In genomic region chr5:132220376-132220930, GRCm38 (mm10) we compare ENCODE assay signal across 27 mouse cellular contexts.
DNase-seq lines count a peak whose midpoint lies in the region; ATAC-seq lines count a peak whose summit lies in the region.
"Had no signal": no experiment of that assay in that cellular context is flagged by ENCODE, and none has a peak within 500 bp of the region (broad histone marks: within the 10 kb centered on the region; RNA-seq: fewer than 3 reads in every experiment).

No protein-coding gene starts in this region.

- H3K36me3 ChIP-seq in embryonic facial prominence, embryonic 14.5 days (ENCODE audit: control insufficient read depth, insufficient read depth, low read length): no peaks in the 10 kb centered on the region
- H3K36me3 ChIP-seq in embryonic facial prominence, embryonic 10.5 days (replicated peaks): no peaks in the 10 kb centered on the region
- no peaks in the 10 kb centered on the region for H3K36me3 ChIP-seq in kidney, embryonic 14.5 days (ENCODE audit: control insufficient read depth, insufficient read depth, low read length)
- H3K36me3 ChIP-seq: forebrain, embryonic 15.5 days; heart, embryonic 10.5 days; hindbrain, embryonic 15.5 days; liver, embryonic 15.5 days; lung, embryonic 15.5 days; midbrain, embryonic 15.5 days had no signal

- no peak for ATAC-seq in embryonic facial prominence, embryonic 14.5 days (ENCODE audit: low read depth)
- ATAC-seq in CD4-positive, CD25-positive, alpha-beta regulatory T cell, adult 4 months: no peak
- ATAC-seq in kidney, embryonic 14.5 days (ENCODE audit: low FRiP score, low TSS enrichment): no peak
- ATAC-seq: forebrain, embryonic 15.5 days; inflammation-experienced regulatory T-cells, adult 6 months; midbrain, embryonic 15.5 days had no signal

- peaks cover 26% of the 10 kb centered on the region for H3K4me1 ChIP-seq in embryonic facial prominence, embryonic 14.5 days (ENCODE audit: control insufficient read depth, insufficient read depth, low read length)
- H3K4me1 ChIP-seq in embryonic facial prominence, embryonic 10.5 days: peaks cover 29% of the 10 kb centered on the region
- H3K4me1 ChIP-seq in kidney, embryonic 14.5 days (ENCODE audit: control insufficient read depth, insufficient read depth, low read length): 0 out of 2 replicates have a peak, but pooled peaks cover 2% of the 10 kb centered on the region
- H3K4me1 ChIP-seq: liver, embryonic 15.5 days had no signal

- H3K9me3 ChIP-seq in embryonic facial prominence, embryonic 14.5 days (ENCODE audit: control insufficient read depth, low read length): no peaks in the 10 kb centered on the region
- H3K9me3 ChIP-seq in embryonic facial prominence, embryonic 10.5 days: no peaks in the 10 kb centered on the region
- H3K9me3 ChIP-seq in kidney, embryonic 14.5 days (ENCODE audit: control insufficient read depth, low read length): peaks cover 3% of the 10 kb centered on the region; the same call in 1 of the 2 replicates
- H3K9me3 ChIP-seq: forebrain, embryonic 15.5 days; heart, embryonic 10.5 days; hindbrain, embryonic 15.5 days; liver, embryonic 15.5 days; lung, embryonic 15.5 days; midbrain, embryonic 10.5 days; midbrain, embryonic 15.5 days had no signal

- H3K27me3 ChIP-seq in embryonic facial prominence, embryonic 14.5 days (replicated peaks; ENCODE audit: control insufficient read depth, insufficient read depth, low read length): no peaks in the 10 kb centered on the region
- no peaks in the 10 kb centered on the region for H3K27me3 ChIP-seq in embryonic facial prominence, embryonic 10.5 days (replicated peaks; ENCODE audit: low read depth, poor library complexity, severe bottlenecking)
- H3K27me3 ChIP-seq in kidney, embryonic 14.5 days (ENCODE audit: control insufficient read depth, insufficient read depth, low read length): no peaks in the 10 kb centered on the region
- H3K27me3 ChIP-seq: forebrain, embryonic 15.5 days; hindbrain, embryonic 15.5 days; liver, embryonic 15.5 days; lung, embryonic 15.5 days; midbrain, embryonic 15.5 days had no signal

- no peak overlapping the region for H3K9ac ChIP-seq in embryonic facial prominence, embryonic 14.5 days (ENCODE audit: low read depth, low read length)
- no peak overlapping the region for H3K9ac ChIP-seq in kidney, embryonic 14.5 days (ENCODE audit: low read depth, low read length)
- H3K9ac ChIP-seq: forebrain, embryonic 15.5 days; hindbrain, embryonic 15.5 days; liver, embryonic 15.5 days; lung, embryonic 15.5 days; midbrain, embryonic 15.5 days had no signal

- no peak overlapping the region for H3K4me3 ChIP-seq in embryonic facial prominence, embryonic 14.5 days (ENCODE audit: low read depth, low read length)
- no peak overlapping the region for H3K4me3 ChIP-seq in embryonic facial prominence, embryonic 10.5 days
- no peak overlapping the region for H3K4me3 ChIP-seq in kidney, embryonic 14.5 days (ENCODE audit: low read length)
- H3K4me3 ChIP-seq: forebrain, embryonic 15.5 days; heart, embryonic 10.5 days; hindbrain, embryonic 15.5 days; liver, embryonic 15.5 days; lung, embryonic 15.5 days; midbrain, embryonic 10.5 days; midbrain, embryonic 15.5 days had no signal

- H3K27ac ChIP-seq in embryonic facial prominence, embryonic 14.5 days (replicated peaks; ENCODE audit: low read depth, low read length): no peak overlapping the region
- H3K27ac ChIP-seq in embryonic facial prominence, embryonic 10.5 days (replicated peaks): no peak overlapping the region
- no peak overlapping the region for H3K27ac ChIP-seq in kidney, embryonic 14.5 days (ENCODE audit: low read depth, low read length)
- H3K27ac ChIP-seq: forebrain, embryonic 15.5 days; heart, embryonic 10.5 days; hindbrain, embryonic 15.5 days; kidney, postnatal 0 days; liver, embryonic 15.5 days; lung, embryonic 15.5 days; midbrain, embryonic 10.5 days; midbrain, embryonic 15.5 days had no signal

- DNase-seq in embryonic facial prominence, embryonic 14.5 days (ENCODE audit: low spot score): peak; percentile 68
- no peak for DNase-seq in embryonic facial prominence, embryonic 10.5 days (ENCODE audit: low spot score)
- DNase-seq in CD4-positive helper T cell, adult 2 months (ENCODE audit: low read depth, low spot score): peak; percentile 11
- peak; percentile 7 for DNase-seq in naive thymus-derived CD4-positive, alpha-beta T cell, adult 2 months (ENCODE audit: low read depth)
- peak; percentile 22 to 31 for DNase-seq in thymus, postnatal 10 days (ENCODE audit: low spot score in 2 of 2)
- DNase-seq in frontal cortex, adult 2 months (ENCODE audit: extremely low spot score in 1 of 2, low spot score in 1 of 2): no peak
- DNase-seq: adrenal gland, postnatal 25 days; cerebellum, adult 18-20 months; cerebellum, postnatal 14 days; heart, postnatal 36 days; kidney, adult 2 months; kidney, postnatal 4 days; layer of hippocampus, postnatal 36 days; liver; right cerebral cortex, postnatal 25 days; spleen, adult 18-20 months had no signal

- WGBS in embryonic facial prominence, embryonic 14.5 days: 59% methylated on average over 12 of the region's 12 CpGs
- WGBS in embryonic facial prominence, embryonic 10.5 days: 88% methylated on average over 12 of the region's 12 CpGs
- WGBS in kidney, embryonic 14.5 days: 93% methylated on average over 12 of the region's 12 CpGs

- H3K4me2 ChIP-seq in embryonic facial prominence, embryonic 14.5 days (ENCODE audit: low read depth, low read length): no peak overlapping the region
- H3K4me2 ChIP-seq in kidney, embryonic 14.5 days (replicated peaks; ENCODE audit: low read depth, low read length): no peak overlapping the region
- H3K4me2 ChIP-seq: forebrain, embryonic 15.5 days; hindbrain, embryonic 15.5 days; liver, embryonic 15.5 days; lung, embryonic 15.5 days; midbrain, embryonic 15.5 days had no signal

Comparison
In these comparisons a context has a peak if more than half of its experiments do, and no peak if none do; other contexts are left out.
1. DNase-seq: peak in embryonic facial prominence, embryonic 14.5 days (single experiment), CD4-positive helper T cell, adult 2 months (single experiment), naive thymus-derived CD4-positive, alpha-beta T cell, adult 2 months (single experiment) and thymus, postnatal 10 days (2 of 2); none in embryonic facial prominence, embryonic 10.5 days (single experiment) and frontal cortex, adult 2 months (0 of 2).